ENCODE assay signal across 9 mouse cellular contexts in genomic region chr3:51748436-51749376, GRCm38 (mm10).
DNase-seq lines count a peak whose midpoint lies in the region; ATAC-seq and TF ChIP-seq lines count a peak whose summit lies in the region.
"Had no signal": no experiment of that assay in that cellular context is flagged by ENCODE, and none has a peak within 500 bp of the region (broad histone marks: within the 10 kb centered on the region; RNA-seq: fewer than 3 reads in every experiment).

No protein-coding gene starts in this region.

- H3K27ac ChIP-seq in kidney, postnatal 0 days: peak overlapping the region; percentile 67; the same call in 1 of the 2 replicates
- peak overlapping the region; percentile 95 for H3K27ac ChIP-seq in forebrain, embryonic 15.5 days (replicated peaks)
- H3K27ac ChIP-seq in midbrain, embryonic 12.5 days (replicated peaks): peak overlapping the region; percentile 89

- H3K4me1 ChIP-seq in kidney, postnatal 0 days (replicated peaks; ENCODE audit: insufficient read depth, low read length): peaks cover 33% of the 10 kb centered on the region
- H3K4me1 ChIP-seq in forebrain, embryonic 15.5 days: peaks cover 34% of the 10 kb centered on the region
- H3K4me1 ChIP-seq in midbrain, embryonic 12.5 days: peaks cover 48% of the 10 kb centered on the region

- no peaks in the 10 kb centered on the region for H3K9me3 ChIP-seq in kidney, postnatal 0 days (replicated peaks; ENCODE audit: low read length)
- no peaks in the 10 kb centered on the region for H3K9me3 ChIP-seq in forebrain, embryonic 15.5 days
- H3K9me3 ChIP-seq in midbrain, embryonic 12.5 days: peaks cover 3% of the 10 kb centered on the region; the same call in 1 of the 2 replicates

- WGBS in kidney, postnatal 0 days: 84% methylated on average over 17 of the region's 17 CpGs
- WGBS in forebrain, embryonic 15.5 days: 59% methylated on average over 17 of the region's 17 CpGs
- 75% methylated on average over 17 of the region's 17 CpGs for WGBS in midbrain, embryonic 12.5 days

- H3K27me3 ChIP-seq in kidney, postnatal 0 days (ENCODE audit: insufficient read depth, low read length): no peaks in the 10 kb centered on the region
- no peaks in the 10 kb centered on the region for H3K27me3 ChIP-seq in forebrain, embryonic 15.5 days
- H3K27me3 ChIP-seq in midbrain, embryonic 12.5 days: no peaks in the 10 kb centered on the region

- DNase-seq in kidney, postnatal 0 days (ENCODE audit: low spot score): no peak
- DNase-seq in kidney, adult 8-10 months: no peak
- peak; percentile 70 for DNase-seq in cerebellum, adult 9-11 months
- DNase-seq in spleen, postnatal 10 days (ENCODE audit: low spot score in 2 of 2): no peak
- no peak for DNase-seq in MN1 (ENCODE audit: low spot score)
- DNase-seq in spleen, postnatal 14 days (ENCODE audit: low spot score in 2 of 2): no peak
- DNase-seq: lung, adult 18-20 months had no signal

- no peak overlapping the region for H3K4me3 ChIP-seq in kidney, postnatal 0 days (replicated peaks; ENCODE audit: low read depth, low read length)
- no peak overlapping the region for H3K4me3 ChIP-seq in forebrain, embryonic 15.5 days
- no peak overlapping the region for H3K4me3 ChIP-seq in midbrain, embryonic 12.5 days

- H3K9ac ChIP-seq in kidney, postnatal 0 days (ENCODE audit: low read depth, low read length): no peak overlapping the region
- H3K9ac ChIP-seq in forebrain, embryonic 15.5 days (replicated peaks): no peak overlapping the region
- 0 out of 2 replicates have a peak overlapping the region, but pooled peaks have one; percentile 51 for H3K9ac ChIP-seq in midbrain, embryonic 12.5 days (replicated peaks)

- H3K4me2 ChIP-seq in kidney, postnatal 0 days (ENCODE audit: low read length): no peak overlapping the region
- no peak overlapping the region for H3K4me2 ChIP-seq in forebrain, embryonic 15.5 days (replicated peaks)
- H3K4me2 ChIP-seq in midbrain, embryonic 12.5 days (replicated peaks): no peak overlapping the region

- ATAC-seq in kidney, postnatal 0 days (replicated peaks; ENCODE audit: low FRiP score, low read depth): no peak
- peak; percentile 57 for ATAC-seq in forebrain, embryonic 15.5 days (replicated peaks)
- ATAC-seq in midbrain, embryonic 12.5 days (ENCODE audit: low FRiP score, low read depth): peak; percentile 38

- no peaks in the 10 kb centered on the region for H3K36me3 ChIP-seq in kidney, postnatal 0 days (ENCODE audit: insufficient read depth, low read length)
- no peaks in the 10 kb centered on the region for H3K36me3 ChIP-seq in forebrain, embryonic 15.5 days
- H3K36me3 ChIP-seq in midbrain, embryonic 12.5 days: no peaks in the 10 kb centered on the region

- TF ChIP-seq CTCF in kidney, postnatal 0 days (IDR thresholded peaks at IDR 0.05; ENCODE audit: low read depth): no peak
